Mouse (Mus musculus) stomach, embryonic 14.5 days (tissue): ENCODE data around the gene Vwa2. TPM values are rescaled to one million over a fixed set of nuclear protein-coding genes. Genes with fewer than 3 reads are reported as not detected.

Source experiments
- ATAC-seq: fragments of 200-750 bp; cut with Nextera tagmentation; 2 replicates; pipeline ENCODE4 v1.8.0; 2017; ENCODE audit warnings: low read depth, moderate TSS enrichment; ENCODE audit not compliant: insufficient number of reproducible peaks, insufficient read depth, low FRiP score
- H3K27ac ChIP-seq: fragments of 300-500 bp; sonication (generic); 2 replicates; pipeline ENCODE4 v1.5.1; 2014; ENCODE audit warnings: mild to moderate bottlenecking, low read length, moderate library complexity, mixed read lengths
- H3K27me3 ChIP-seq: fragments of 300-500 bp; sonication (generic); 2 replicates; pipeline ENCODE4 v1.6.1; 2014; ENCODE audit warnings: low read length, control low read depth, mixed read lengths; ENCODE audit not compliant: control insufficient read depth, insufficient read depth
- H3K36me3 ChIP-seq: fragments of 300-500 bp; sonication (generic); 2 replicates; pipeline ENCODE4 v1.6.1; 2014; ENCODE audit warnings: mild to moderate bottlenecking, control low read depth, low read length, moderate library complexity, mixed read lengths; ENCODE audit not compliant: control insufficient read depth, insufficient read depth
- H3K4me1 ChIP-seq: fragments of 300-500 bp; sonication (generic); 2 replicates; pipeline ENCODE4 v1.6.1; 2014; ENCODE audit warnings: low read length, control low read depth, mixed read lengths; ENCODE audit not compliant: control insufficient read depth, insufficient read depth
- H3K4me2 ChIP-seq: fragments of 300-500 bp; sonication (generic); replicated peaks from 2 replicates; pipeline ENCODE4 v1.6.1; 2014; ENCODE audit warnings: low read depth, low read length, control low read depth
- H3K4me3 ChIP-seq: fragments of 300-500 bp; sonication (generic); 2 replicates; pipeline ENCODE4 v1.5.1; 2014; ENCODE audit warnings: low read depth, low read length, control low read depth
- H3K9ac ChIP-seq: fragments of 300-500 bp; sonication (generic); replicated peaks from 2 replicates; pipeline ENCODE4 v1.6.1; 2014; ENCODE audit warnings: low read depth, mild to moderate bottlenecking, control low read depth, low read length, moderate library complexity, mixed read lengths
- H3K9me3 ChIP-seq: fragments of 300-500 bp; sonication (generic); 2 replicates; pipeline ENCODE4 v1.6.1; 2016; ENCODE audit warnings: low read depth, low read length, control low read depth; ENCODE audit not compliant: control insufficient read depth
- WGBS: fragments of 180-500 bp; shearing (Covaris S2); extraction: QIAGEN DNeasy Blood & Tissue Kit; methylation state at CpG from one replicate; pipeline ENCODE4 v1.1.7; 2014; 5-methylcytosine and 5-hydroxymethylcytosine counted together
- polyA plus RNA-seq: library from polyadenylated mRNA; unstranded; fragments of >200 nt; fragmentation: Nextera tagmentation; extraction: Ambion mirVana; gene quantifications from 2 replicates; pipeline ENCODE4 v1.2.1, GENCODE M21; 2014

Vwa2 gene
- polyA plus RNA-seq, 1 experiment from 2014 or later, result 3.3 TPM

GRCm38 (mm10) chr19:56935111-56935510, 61.1 kb downstream of the Vwa2 start:
- H3K4me1 ChIP-seq, result no peaks in the 10 kb centered on the region
- no peaks in the 10 kb centered on the region for H3K9me3 ChIP-seq
- H3K9ac ChIP-seq, result no peak overlapping the region
- no peaks in the 10 kb centered on the region for H3K36me3 ChIP-seq
- H3K27ac ChIP-seq, result no peak overlapping the region
- H3K4me3 ChIP-seq, result no peak overlapping the region
- H3K4me2 ChIP-seq, result no peak overlapping the region
- no peaks in the 10 kb centered on the region for H3K27me3 ChIP-seq
- WGBS, result 83% methylated on average over 6 of the region's 6 CpGs
- ATAC-seq, result no peak

- Histone ChIP-seq H3K4me1 (no peaks in the 10 kb centered on the region), H3K27ac (no peak overlapping the region), H3K4me3 (no peak overlapping the region), H3K36me3 (no peaks in the 10 kb centered on the region), H3K9ac (no peak overlapping the region), H3K4me2 (no peak overlapping the region), H3K27me3 (no peaks in the 10 kb centered on the region), H3K9me3 (no peaks in the 10 kb centered on the region)
- 83% methylated on average over 7 of the region's 7 CpGs for WGBS
- ATAC-seq, result no peak
These were observed 61.7 kb downstream of the Vwa2 start for GRCm38 (mm10) chr19:56935777-56936176.

- no peak for ATAC-seq
- Histone ChIP-seq H3K27me3 (no peaks in the 10 kb centered on the region), H3K4me1 (no peaks in the 10 kb centered on the region), H3K4me3 (no peak overlapping the region), H3K27ac (no peak overlapping the region), H3K36me3 (no peaks in the 10 kb centered on the region), H3K9ac (no peak overlapping the region), H3K9me3 (no peaks in the 10 kb centered on the region), H3K4me2 (no peak overlapping the region)
- WGBS, result 94% methylated on average over 8 of the region's 8 CpGs
These were observed 62.2 kb downstream of the Vwa2 start for GRCm38 (mm10) chr19:56936253-56936652.

GRCm38 (mm10) chr19:56937911-56938310, 63.9 kb downstream of the Vwa2 start:
- Histone ChIP-seq H3K4me3 (no peak overlapping the region), H3K9ac (no peak overlapping the region), H3K9me3 (no peaks in the 10 kb centered on the region), H3K27me3 (no peaks in the 10 kb centered on the region), H3K4me1 (no peaks in the 10 kb centered on the region), H3K4me2 (no peak overlapping the region), H3K36me3 (0 out of 2 replicates have a peak, but pooled peaks cover 2% of the 10 kb centered on the region), H3K27ac (no peak overlapping the region)
- WGBS, result 93% methylated on average over 5 of the region's 5 CpGs
- no peak for ATAC-seq

GRCm38 (mm10) chr19:56939826-56940225, 65.8 kb downstream of the Vwa2 start:
- ATAC-seq, result no peak
- WGBS, result 84% methylated on average over 9 of the region's 9 CpGs
- Histone ChIP-seq H3K4me2 (no peak overlapping the region), H3K27ac (no peak overlapping the region), H3K4me1 (no peaks in the 10 kb centered on the region), H3K9ac (no peak overlapping the region), H3K4me3 (no peak overlapping the region), H3K27me3 (no peaks in the 10 kb centered on the region), H3K9me3 (no peaks in the 10 kb centered on the region), H3K36me3 (0 out of 2 replicates have a peak, but pooled peaks cover 3% of the 10 kb centered on the region)

GRCm38 (mm10) chr19:56940507-56940906, 66.5 kb downstream of the Vwa2 start:
- Histone ChIP-seq H3K4me2 (no peak overlapping the region), H3K4me3 (no peak overlapping the region), H3K27ac (no peak overlapping the region), H3K4me1 (no peaks in the 10 kb centered on the region), H3K9me3 (no peaks in the 10 kb centered on the region), H3K27me3 (no peaks in the 10 kb centered on the region), H3K9ac (no peak overlapping the region), H3K36me3 (0 out of 2 replicates have a peak, but pooled peaks cover 3% of the 10 kb centered on the region)
- 87% methylated on average over 11 of the region's 11 CpGs for WGBS
- ATAC-seq, result no peak

- 0 out of 2 replicates have a peak, but pooled peaks cover 3% of the 10 kb centered on the region for H3K36me3 ChIP-seq
- no peaks in the 10 kb centered on the region for H3K4me1 ChIP-seq
- no peak overlapping the region for H3K4me2 ChIP-seq
- H3K4me3 ChIP-seq, result no peak overlapping the region
- H3K27ac ChIP-seq, result no peak overlapping the region
- no peak for ATAC-seq
- no peaks in the 10 kb centered on the region for H3K27me3 ChIP-seq
- no peaks in the 10 kb centered on the region for H3K9me3 ChIP-seq
- WGBS, result 88% methylated on average over 7 of the region's 7 CpGs
- no peak overlapping the region for H3K9ac ChIP-seq
These were observed 68.2 kb downstream of the Vwa2 start for GRCm38 (mm10) chr19:56942216-56942615.

GRCm38 (mm10) chr19:56944211-56944610, 70.2 kb downstream of the Vwa2 start:
- 53% methylated on average over 9 of the region's 9 CpGs for WGBS
- no peaks in the 10 kb centered on the region for H3K9me3 ChIP-seq
- ATAC-seq, result no peak
- no peaks in the 10 kb centered on the region for H3K4me1 ChIP-seq
- no peaks in the 10 kb centered on the region for H3K27me3 ChIP-seq
- H3K36me3 ChIP-seq, result 0 out of 2 replicates have a peak, but pooled peaks cover 3% of the 10 kb centered on the region
- no peak overlapping the region for H3K9ac ChIP-seq
- H3K27ac ChIP-seq, result no peak overlapping the region
- H3K4me2 ChIP-seq, result no peak overlapping the region
- no peak overlapping the region for H3K4me3 ChIP-seq

- H3K27me3 ChIP-seq, result no peaks in the 10 kb centered on the region
These were observed 70.8 kb downstream of the Vwa2 start for GRCm38 (mm10) chr19:56944826-56945225.

More at GRCm38 (mm10) chr19:56944826-56945225, 70.8 kb downstream of the Vwa2 start:
- H3K27ac ChIP-seq, result peak overlapping the region; percentile 33; the same call in 1 of the 2 replicates
- ATAC-seq, result no peak
- WGBS, result 98% methylated on average over 3 of the region's 3 CpGs
- no peak overlapping the region for H3K4me2 ChIP-seq
- H3K4me3 ChIP-seq, result no peak overlapping the region
- no peaks in the 10 kb centered on the region for H3K4me1 ChIP-seq
- H3K9me3 ChIP-seq, result no peaks in the 10 kb centered on the region
- no peak overlapping the region for H3K9ac ChIP-seq
- 0 out of 2 replicates have a peak, but pooled peaks cover 3% of the 10 kb centered on the region for H3K36me3 ChIP-seq
